Mouse (Mus musculus): Measurements from ENCODE around the gene Ppid. TPM values are rescaled to one million over a fixed set of nuclear protein-coding genes. Genes with fewer than 3 reads are reported as not detected.
"Not testable (repeated sequence)": the region's sequence is repeated elsewhere in the genome, so short reads cannot be mapped to it uniquely, and the experiment has no call there.

The Ppid gene
- polyA plus RNA-seq, 1 experiment from 2014 or later: 214 TPM

- peaks cover 56% of the 10 kb centered on the region for H3K4me1 ChIP-seq
- WGBS (ENCODE audit: insufficient replicate concordance): 80% methylated on average over 10 of the region's 10 CpGs
- no peak overlapping the region for H3K27ac ChIP-seq
- H3K27me3 ChIP-seq (replicated peaks): no peaks in the 10 kb centered on the region
- no peaks in the 10 kb centered on the region for H3K9me3 ChIP-seq (replicated peaks)
- H3K4me3 ChIP-seq: no peak overlapping the region
- peaks cover 13% of the 10 kb centered on the region for H3K36me3 ChIP-seq
- H3K4me2 ChIP-seq: no peak overlapping the region
- H3K9ac ChIP-seq: no peak overlapping the region
- no peak for ATAC-seq
Measured at GRCm38 (mm10) chr3:79561784-79562715, 29.1 kb upstream of the Ppid start.

- H3K9ac ChIP-seq: no peak overlapping the region
- ATAC-seq: no peak
- H3K4me2 ChIP-seq: no peak overlapping the region
- no peak overlapping the region for H3K27ac ChIP-seq
- peaks cover 60% of the 10 kb centered on the region for H3K4me1 ChIP-seq
- H3K4me3 ChIP-seq: no peak overlapping the region
- 80% methylated on average over 2 of the region's 2 CpGs for WGBS (ENCODE audit: insufficient replicate concordance)
- H3K9me3 ChIP-seq (replicated peaks): no peaks in the 10 kb centered on the region
- no peaks in the 10 kb centered on the region for H3K27me3 ChIP-seq (replicated peaks)
- H3K36me3 ChIP-seq: peaks cover 8% of the 10 kb centered on the region; the same call in 1 of the 2 replicates
Measured at GRCm38 (mm10) chr3:79563511-79563910, 27.6 kb upstream of the Ppid start.

GRCm38 (mm10) chr3:79564875-79565606 lies 26.1 kb upstream of the Ppid start:
- 0 out of 2 replicates have a peak overlapping the region, but pooled peaks have one; percentile 14 for H3K27ac ChIP-seq
- peak overlapping the region; percentile 90 for H3K4me2 ChIP-seq
- peak overlapping the region; percentile 52; the same call in 1 of the 2 replicates for H3K9ac ChIP-seq
- H3K9me3 ChIP-seq (replicated peaks): no peaks in the 10 kb centered on the region
- peaks cover 62% of the 10 kb centered on the region for H3K4me1 ChIP-seq
- 48% methylated on average over 10 of the region's 10 CpGs for WGBS (ENCODE audit: insufficient replicate concordance)
- ATAC-seq: no peak
- no peaks in the 10 kb centered on the region for H3K27me3 ChIP-seq (replicated peaks)
- H3K4me3 ChIP-seq: peak overlapping the region; percentile 97
- H3K36me3 ChIP-seq: peaks cover 3% of the 10 kb centered on the region; the same call in 1 of the 2 replicates

- peaks cover 3% of the 10 kb centered on the region; the same call in 1 of the 2 replicates for H3K36me3 ChIP-seq
- no peaks in the 10 kb centered on the region for H3K27me3 ChIP-seq (replicated peaks)
- peak; percentile 42; the same call in 1 of the 2 replicates for ATAC-seq
- peak overlapping the region; percentile 98 for H3K9ac ChIP-seq
- H3K4me2 ChIP-seq: peak overlapping the region; percentile 90
- peak overlapping the region; percentile 95 for H3K27ac ChIP-seq
- 3% methylated on average over 60 of the region's 60 CpGs for WGBS (ENCODE audit: insufficient replicate concordance)
- no peaks in the 10 kb centered on the region for H3K9me3 ChIP-seq (replicated peaks)
- H3K4me1 ChIP-seq: peaks cover 55% of the 10 kb centered on the region
- H3K4me3 ChIP-seq: peak overlapping the region; percentile 97
Measured at GRCm38 (mm10) chr3:79566716-79567691, 24.1 kb upstream of the Ppid start.

- Histone ChIP-seq H3K36me3 (peaks cover 3% of the 10 kb centered on the region; the same call in 1 of the 2 replicates), H3K9me3 (replicated peaks) (no peaks in the 10 kb centered on the region), H3K9ac (peak within 1 kb of the TSS; percentile 98), H3K4me3 (peak within 1 kb of the TSS; percentile 97), H3K4me2 (peak within 1 kb of the TSS; percentile 90), H3K27ac (peak within 1 kb of the TSS; percentile 95), H3K4me1 (peaks cover 58% of the 10 kb centered on the region), H3K27me3 (replicated peaks) (no peaks in the 10 kb centered on the region)
- peak; percentile 95 for ATAC-seq
- WGBS (ENCODE audit: insufficient replicate concordance): under 1% methylated on average over 52 of the region's 55 CpGs
Measured at GRCm38 (mm10) chr3:79567703-79568362, 23.3 kb upstream of the Ppid start, which contains the start of gene Fnip2. Gene Fnip2, minus strand, starts transcription at chr3:79567796.

- H3K9ac ChIP-seq: peak overlapping the region; percentile 67
- no peak overlapping the region for H3K4me3 ChIP-seq
- peaks cover 58% of the 10 kb centered on the region for H3K4me1 ChIP-seq
- WGBS (ENCODE audit: insufficient replicate concordance): 83% methylated on average over 13 of the region's 16 CpGs
- H3K4me2 ChIP-seq: peak overlapping the region; percentile 90
- H3K27me3 ChIP-seq (replicated peaks): no peaks in the 10 kb centered on the region
- peak overlapping the region; percentile 95 for H3K27ac ChIP-seq
- no peak for ATAC-seq
- peaks cover 3% of the 10 kb centered on the region; the same call in 1 of the 2 replicates for H3K36me3 ChIP-seq
- no peaks in the 10 kb centered on the region for H3K9me3 ChIP-seq (replicated peaks)
Measured at GRCm38 (mm10) chr3:79568629-79569350, 22.4 kb upstream of the Ppid start.

GRCm38 (mm10) chr3:79569351-79569681 lies 21.8 kb upstream of the Ppid start:
- peak overlapping the region; percentile 95; the same call in 1 of the 2 replicates for H3K27ac ChIP-seq
- ATAC-seq: no peak
- WGBS (ENCODE audit: insufficient replicate concordance): 70% methylated on average over 3 of the region's 3 CpGs
- H3K27me3 ChIP-seq (replicated peaks): no peaks in the 10 kb centered on the region
- no peaks in the 10 kb centered on the region for H3K9me3 ChIP-seq (replicated peaks)
- H3K4me3 ChIP-seq: no peak overlapping the region
- H3K9ac ChIP-seq: no peak overlapping the region
- peaks cover 62% of the 10 kb centered on the region for H3K4me1 ChIP-seq
- H3K4me2 ChIP-seq: no peak overlapping the region
- H3K36me3 ChIP-seq: peaks cover 3% of the 10 kb centered on the region; the same call in 1 of the 2 replicates

GRCm38 (mm10) chr3:79572399-79572798 lies 18.7 kb upstream of the Ppid start:
- Histone ChIP-seq H3K4me3 (no peak overlapping the region), H3K4me1 (peaks cover 61% of the 10 kb centered on the region), H3K9me3 (replicated peaks) (no peaks in the 10 kb centered on the region), H3K9ac (no peak overlapping the region; the same call in 1 of the 2 replicates), H3K4me2 (no peak overlapping the region), H3K36me3 (no peaks in the 10 kb centered on the region), H3K27ac (peak overlapping the region; percentile 5; the same call in 1 of the 2 replicates), H3K27me3 (replicated peaks) (no peaks in the 10 kb centered on the region)
- ATAC-seq: no peak
- 62% methylated on average over 3 of the region's 3 CpGs for WGBS (ENCODE audit: insufficient replicate concordance)

GRCm38 (mm10) chr3:79573376-79573775 lies 17.8 kb upstream of the Ppid start:
- not testable (repeated sequence) for H3K27me3 ChIP-seq (replicated peaks); H3K36me3 ChIP-seq; H3K4me3 ChIP-seq; H3K4me2 ChIP-seq; H3K9ac ChIP-seq; H3K27ac ChIP-seq; ATAC-seq; H3K9me3 ChIP-seq (replicated peaks)
- WGBS (ENCODE audit: insufficient replicate concordance): 82% methylated on average over 5 of the region's 5 CpGs
- H3K4me1 ChIP-seq: peaks cover 67% of the 10 kb centered on the region

- no peaks in the 10 kb centered on the region for H3K36me3 ChIP-seq
- peak overlapping the region; percentile 93 for H3K27ac ChIP-seq
- WGBS (ENCODE audit: insufficient replicate concordance): 32% methylated on average over 3 of the region's 3 CpGs
- H3K27me3 ChIP-seq (replicated peaks): no peaks in the 10 kb centered on the region
- H3K4me3 ChIP-seq: no peak overlapping the region
- peaks cover 67% of the 10 kb centered on the region for H3K4me1 ChIP-seq
- ATAC-seq: peak; percentile 97
- H3K9me3 ChIP-seq (replicated peaks): no peaks in the 10 kb centered on the region
- peak overlapping the region; percentile 49; the same call in 1 of the 2 replicates for H3K9ac ChIP-seq
- peak overlapping the region; percentile 54 for H3K4me2 ChIP-seq
Measured at GRCm38 (mm10) chr3:79574336-79574735, 16.8 kb upstream of the Ppid start.

Measured in liver, embryonic 12.5 days (tissue).